Mouse (Mus musculus): ENCODE data around the gene Ahnak2.

DNA sequence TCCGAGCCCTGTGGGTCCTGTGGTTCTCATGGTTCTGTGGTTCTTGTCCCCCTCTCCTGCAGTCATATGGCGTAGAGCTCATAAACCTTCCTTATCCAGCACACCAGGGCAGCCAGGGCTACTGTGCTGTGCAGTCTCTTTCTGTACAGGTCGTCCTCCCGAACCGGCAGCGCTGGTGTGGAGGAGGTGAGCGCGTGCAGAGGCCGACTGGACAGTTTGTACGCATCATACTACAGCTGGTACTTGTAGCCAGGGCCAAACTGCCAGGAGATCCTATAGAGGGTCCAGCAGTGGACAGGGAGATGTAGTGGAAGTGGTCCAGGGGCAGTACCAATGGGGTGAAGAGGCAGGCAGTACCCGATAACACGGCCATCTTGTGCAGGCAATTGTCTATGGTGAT lies 51.5 kb downstream of the Ahnak2 start:
- TF ChIP-seq POLR2A (IDR thresholded peaks at IDR 0.05; ENCODE audit: insufficient read depth, low read length) (no peak), CTCF (IDR thresholded peaks at IDR 0.05; ENCODE audit: low read depth, low read length) (no peak), EP300 (IDR thresholded peaks at IDR 0.05; ENCODE audit: insufficient read depth, low read depth, low read length) (no peak)
